Mouse (Mus musculus) midbrain, embryonic 14.5 days (tissue): ENCODE results near the gene Nomo1. TPM values are rescaled to one million over a fixed set of nuclear protein-coding genes. Genes with fewer than 3 reads are reported as not detected.
A peak's percentile ranks its signal among the peaks of the same experiment; 100 is the strongest.

ENCODE experiments used
- ATAC-seq: fragments of 200-750 bp; cut with Nextera tagmentation; 2 replicates; pipeline ENCODE4 v1.8.0; 2017; ENCODE audit warnings: moderate number of reproducible peaks, moderate library complexity; ENCODE audit not compliant: low FRiP score, low TSS enrichment
- DNase-seq: peaks from one replicate; pipeline ENCODE4 v3.0.0-alpha.2; 2015
- H3K27ac ChIP-seq: fragments of 300-500 bp; sonication (generic); replicated peaks from 2 replicates; pipeline ENCODE4 v1.5.1; 2014; ENCODE audit warnings: mild to moderate bottlenecking, low read depth, low read length, moderate library complexity
- H3K27me3 ChIP-seq: fragments of 300-500 bp; sonication (generic); 2 replicates; pipeline ENCODE4 v1.6.1; 2014; ENCODE audit warnings: low read length, control low read depth, mixed read lengths; ENCODE audit not compliant: control insufficient read depth, insufficient read depth
- H3K36me3 ChIP-seq: fragments of 300-500 bp; sonication (generic); 2 replicates; pipeline ENCODE4 v1.6.1; 2014; ENCODE audit warnings: low read length, control low read depth; ENCODE audit not compliant: control insufficient read depth, insufficient read depth
- H3K4me1 ChIP-seq: fragments of 300-500 bp; sonication (generic); 2 replicates; pipeline ENCODE4 v1.6.1; 2014; ENCODE audit warnings: mild to moderate bottlenecking, antibody characterized with exemption, low read length, control low read depth; ENCODE audit not compliant: control insufficient read depth, insufficient read depth
- H3K4me2 ChIP-seq: fragments of 300-500 bp; sonication (generic); 2 replicates; pipeline ENCODE4 v1.6.1; 2014; ENCODE audit warnings: mild to moderate bottlenecking, low read length, moderate library complexity
- H3K4me3 ChIP-seq: fragments of 300-500 bp; sonication (generic); replicated peaks from 2 replicates; pipeline ENCODE4 v1.5.1; 2014; ENCODE audit warnings: low read depth, low read length
- H3K9ac ChIP-seq: fragments of 300-500 bp; sonication (generic); replicated peaks from 2 replicates; pipeline ENCODE4 v1.6.1; 2014; ENCODE audit warnings: mild to moderate bottlenecking, low read length, moderate library complexity
- H3K9me3 ChIP-seq: fragments of 300-500 bp; sonication (generic); 2 replicates; pipeline ENCODE4 v1.6.1; 2016; ENCODE audit warnings: low read length, control low read depth, mixed read lengths; ENCODE audit not compliant: control insufficient read depth
- WGBS: fragments of 180-500 bp; shearing (Covaris S2); extraction: QIAGEN DNeasy Blood & Tissue Kit; methylation state at CpG from one replicate; pipeline ENCODE4 v1.1.7; 2014; 5-methylcytosine and 5-hydroxymethylcytosine counted together
- polyA plus RNA-seq: library from polyadenylated mRNA; unstranded; fragments of >200 nt; fragmentation: Nextera tagmentation; extraction: Ambion mirVana; gene quantifications from 2 replicates; pipeline ENCODE4 v1.2.1, GENCODE M21; 2014

Gene Nomo1
- polyA plus RNA-seq, 1 experiment from 2014 or later = 28.6 TPM

DNA sequence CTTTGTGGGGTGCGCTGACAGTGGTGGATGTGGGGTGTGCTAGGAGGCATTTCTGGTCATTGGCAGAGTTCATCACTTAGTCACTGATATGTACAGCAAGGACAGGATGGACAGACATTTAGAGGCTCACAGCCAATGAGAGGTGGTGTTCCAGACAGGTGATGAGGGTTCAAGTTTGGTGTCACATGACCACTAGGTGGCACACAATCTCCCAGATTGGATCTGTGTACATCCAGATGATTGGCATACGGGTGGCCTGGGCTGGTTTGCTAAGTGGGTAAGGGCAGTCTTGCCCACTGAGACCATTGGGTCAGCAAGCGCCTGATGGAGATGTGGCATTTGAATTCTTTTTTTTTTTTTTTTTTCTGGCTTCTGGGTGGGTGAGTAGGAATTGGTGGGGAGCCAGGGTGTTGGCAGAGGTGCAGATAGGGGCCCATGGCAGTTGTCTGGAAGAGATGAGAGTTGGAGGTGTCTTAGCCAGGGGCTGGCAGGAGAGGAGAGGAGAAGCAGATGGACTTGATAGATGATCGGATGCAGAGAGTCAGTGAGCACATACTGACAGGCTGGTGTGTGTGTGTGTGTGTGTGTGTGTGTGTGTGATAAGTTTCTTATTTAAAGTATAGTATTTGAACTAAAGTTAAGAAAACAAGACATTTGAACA, 18.8 kb downstream of the Nomo1 start:
- Histone ChIP-seq H3K27me3 (no peaks in the 10 kb centered on the region), H3K9ac (no peak overlapping the region), H3K4me1 (no peaks in the 10 kb centered on the region), H3K36me3 (peaks cover 73% of the 10 kb centered on the region), H3K4me3 (no peak overlapping the region), H3K9me3 (no peaks in the 10 kb centered on the region), H3K4me2 (no peak overlapping the region), H3K27ac (no peak overlapping the region)
- no peak for ATAC-seq
- peak; percentile 53 for DNase-seq
- WGBS = 88% methylated on average over 4 of the region's 4 CpGs

- Histone ChIP-seq H3K36me3 (peaks cover 77% of the 10 kb centered on the region), H3K27ac (no peak overlapping the region), H3K9ac (no peak overlapping the region), H3K27me3 (no peaks in the 10 kb centered on the region), H3K4me2 (no peak overlapping the region), H3K4me1 (no peaks in the 10 kb centered on the region), H3K4me3 (no peak overlapping the region), H3K9me3 (no peaks in the 10 kb centered on the region)
- WGBS = 96% methylated on average over 3 of the region's 3 CpGs
- ATAC-seq (no peak), DNase-seq (no peak)
Measured at GRCm38 (mm10) chr7:46053566-46053965, 20.1 kb downstream of the Nomo1 start.

DNA sequence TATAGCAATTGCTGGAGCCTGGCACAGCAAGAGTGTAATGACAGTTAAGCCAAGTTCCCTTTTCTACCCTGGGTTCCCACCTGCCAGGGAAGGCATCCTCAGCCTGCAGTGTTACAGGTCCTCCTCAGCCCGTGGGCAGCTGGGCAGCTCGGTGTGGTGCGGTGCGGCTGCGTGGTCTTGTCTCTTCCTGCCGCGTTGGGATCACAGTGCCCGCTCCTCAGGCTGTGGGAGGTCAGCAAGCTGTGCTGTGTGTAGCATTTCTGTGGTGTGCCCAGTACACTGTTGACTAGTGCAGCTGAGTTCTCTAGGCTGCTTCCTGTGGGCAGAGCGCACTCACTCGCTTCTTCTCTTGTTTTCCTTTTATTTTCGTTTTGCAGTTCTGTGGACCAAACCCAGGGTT, 25.4 kb downstream of the Nomo1 start:
- WGBS = 96% methylated on average over 11 of the region's 11 CpGs
- H3K4me1 ChIP-seq = no peaks in the 10 kb centered on the region
- H3K9ac ChIP-seq = no peak overlapping the region
- no peak overlapping the region for H3K4me2 ChIP-seq
- ATAC-seq (no peak), DNase-seq (no peak)
- no peaks in the 10 kb centered on the region for H3K9me3 ChIP-seq
- H3K27me3 ChIP-seq = no peaks in the 10 kb centered on the region
- no peak overlapping the region for H3K4me3 ChIP-seq
- H3K36me3 ChIP-seq = peaks cover 95% of the 10 kb centered on the region
- H3K27ac ChIP-seq = no peak overlapping the region

DNA sequence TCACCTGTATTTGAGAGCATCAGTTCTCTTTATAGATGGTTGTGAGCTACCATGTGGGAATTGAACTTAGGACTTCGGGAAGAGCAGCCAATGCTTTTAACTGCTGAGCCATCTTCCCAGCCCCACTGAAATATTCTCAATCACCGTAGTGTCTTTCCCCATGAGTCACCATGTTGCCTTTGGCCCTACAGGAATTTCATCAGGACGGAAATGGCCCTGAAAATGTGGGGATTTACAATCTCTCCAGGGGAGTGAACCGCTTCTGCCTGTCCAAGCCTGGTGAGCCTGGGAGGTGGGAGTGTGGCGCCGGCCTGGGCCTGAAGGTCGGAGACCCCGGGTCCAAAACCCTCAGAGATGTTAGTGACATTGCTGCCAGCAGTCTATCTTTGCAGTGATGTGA, 27.2 kb downstream of the Nomo1 start:
- ATAC-seq (no peak), DNase-seq (no peak)
- H3K36me3 ChIP-seq = peaks cover 93% of the 10 kb centered on the region
- H3K9me3 ChIP-seq = no peaks in the 10 kb centered on the region
- WGBS = 97% methylated on average over 8 of the region's 8 CpGs
- H3K4me2 ChIP-seq = no peak overlapping the region
- H3K4me3 ChIP-seq = no peak overlapping the region
- H3K27me3 ChIP-seq = no peaks in the 10 kb centered on the region
- H3K4me1 ChIP-seq = no peaks in the 10 kb centered on the region
- H3K9ac ChIP-seq = no peak overlapping the region
- H3K27ac ChIP-seq = no peak overlapping the region

GRCm38 (mm10) chr7:46061614-46062013, 28.1 kb downstream of the Nomo1 start:
- H3K9ac ChIP-seq = no peak overlapping the region
- H3K4me3 ChIP-seq = no peak overlapping the region
- WGBS = 96% methylated on average over 16 of the region's 16 CpGs
- H3K27me3 ChIP-seq = no peaks in the 10 kb centered on the region
- H3K4me2 ChIP-seq = no peak overlapping the region
- no peaks in the 10 kb centered on the region for H3K9me3 ChIP-seq
- H3K27ac ChIP-seq = no peak overlapping the region
- H3K4me1 ChIP-seq = no peaks in the 10 kb centered on the region
- DNase-seq = no peak
- ATAC-seq = no peak
- H3K36me3 ChIP-seq = peaks cover 93% of the 10 kb centered on the region

GRCm38 (mm10) chr7:46063296-46063695, 29.8 kb downstream of the Nomo1 start:
- Histone ChIP-seq H3K9me3 (no peaks in the 10 kb centered on the region), H3K36me3 (peaks cover 94% of the 10 kb centered on the region), H3K4me3 (no peak overlapping the region), H3K4me2 (no peak overlapping the region), H3K27me3 (no peaks in the 10 kb centered on the region), H3K4me1 (no peaks in the 10 kb centered on the region), H3K9ac (no peak overlapping the region), H3K27ac (no peak overlapping the region)
- no peak for DNase-seq
- WGBS = 99% methylated on average over 6 of the region's 6 CpGs
- ATAC-seq = no peak

- Histone ChIP-seq H3K4me3 (no peak overlapping the region), H3K9ac (no peak overlapping the region), H3K27ac (no peak overlapping the region), H3K4me2 (no peak overlapping the region), H3K36me3 (peaks cover 95% of the 10 kb centered on the region), H3K9me3 (no peaks in the 10 kb centered on the region), H3K4me1 (no peaks in the 10 kb centered on the region), H3K27me3 (no peaks in the 10 kb centered on the region)
- WGBS = 93% methylated on average over 8 of the region's 8 CpGs
- ATAC-seq (no peak), DNase-seq (no peak)
Measured at GRCm38 (mm10) chr7:46068831-46069230, 35.3 kb downstream of the Nomo1 start.

DNA sequence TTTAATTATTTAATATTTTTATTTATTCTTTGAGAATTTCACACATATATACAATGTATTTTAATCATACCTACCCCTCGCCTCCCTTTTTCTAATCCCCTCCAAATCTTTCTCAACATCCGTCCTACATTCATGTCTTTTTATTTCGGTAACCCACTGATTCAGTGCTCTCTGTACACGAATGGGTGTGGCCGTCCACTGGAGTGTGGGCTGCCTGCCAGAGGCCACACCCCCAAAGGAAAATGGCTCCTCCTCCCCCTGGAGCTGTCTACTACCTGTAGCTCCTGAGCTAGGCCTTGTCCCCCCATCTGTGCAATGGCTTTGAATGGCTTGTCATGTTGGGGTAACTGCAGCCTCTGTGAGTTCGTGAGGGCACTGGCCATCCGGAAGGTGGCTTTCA, 43.3 kb downstream of the Nomo1 start:
- DNase-seq = no peak
- no peak overlapping the region for H3K27ac ChIP-seq
- no peaks in the 10 kb centered on the region for H3K4me1 ChIP-seq

DNA sequence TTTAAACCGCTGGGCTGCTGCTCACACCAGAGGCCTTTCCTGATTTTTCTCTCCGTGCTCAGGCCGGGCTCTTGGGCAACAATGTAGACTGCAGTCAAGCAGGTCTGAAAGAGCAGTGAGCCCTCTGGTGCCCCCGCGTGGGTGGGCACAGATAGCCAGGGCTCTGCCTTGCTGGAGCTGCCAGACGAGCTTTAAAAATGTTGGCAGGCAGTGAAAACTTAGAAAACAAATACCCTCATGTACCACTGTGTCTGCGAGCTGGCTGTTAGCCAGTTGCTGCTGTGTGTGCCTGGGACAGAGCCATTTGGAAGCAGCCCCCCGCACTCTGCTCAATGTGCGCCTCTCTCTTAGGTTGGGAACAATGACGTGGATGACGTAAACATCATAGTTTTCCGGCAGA, 44.2 kb downstream of the Nomo1 start:
- peaks cover 90% of the 10 kb centered on the region for H3K36me3 ChIP-seq
- H3K4me1 ChIP-seq = no peaks in the 10 kb centered on the region
- H3K4me3 ChIP-seq = no peak overlapping the region
- no peak overlapping the region for H3K27ac ChIP-seq
- no peak overlapping the region for H3K9ac ChIP-seq
- 89% methylated on average over 12 of the region's 12 CpGs for WGBS
- no peak for ATAC-seq
- no peak overlapping the region for H3K4me2 ChIP-seq
- H3K9me3 ChIP-seq = no peaks in the 10 kb centered on the region
- peak; percentile 37 for DNase-seq
- no peaks in the 10 kb centered on the region for H3K27me3 ChIP-seq

More for the DNA sequence above, 43.3 kb downstream of the Nomo1 start:
- H3K27me3 ChIP-seq = no peaks in the 10 kb centered on the region
- peaks cover 91% of the 10 kb centered on the region for H3K36me3 ChIP-seq
- no peak for ATAC-seq
- 90% methylated on average over 7 of the region's 7 CpGs for WGBS
- H3K4me2 ChIP-seq = no peak overlapping the region
- H3K9me3 ChIP-seq = no peaks in the 10 kb centered on the region
- no peak overlapping the region for H3K4me3 ChIP-seq
- H3K9ac ChIP-seq = no peak overlapping the region
